Mouse (Mus musculus): ENCODE measurements around the gene Itpkb.

Itpkb gene

GRCm38 (mm10) chr1:180347059-180347458 lies 16.8 kb downstream of the Itpkb start:
- no peak for DNase-seq

DNA sequence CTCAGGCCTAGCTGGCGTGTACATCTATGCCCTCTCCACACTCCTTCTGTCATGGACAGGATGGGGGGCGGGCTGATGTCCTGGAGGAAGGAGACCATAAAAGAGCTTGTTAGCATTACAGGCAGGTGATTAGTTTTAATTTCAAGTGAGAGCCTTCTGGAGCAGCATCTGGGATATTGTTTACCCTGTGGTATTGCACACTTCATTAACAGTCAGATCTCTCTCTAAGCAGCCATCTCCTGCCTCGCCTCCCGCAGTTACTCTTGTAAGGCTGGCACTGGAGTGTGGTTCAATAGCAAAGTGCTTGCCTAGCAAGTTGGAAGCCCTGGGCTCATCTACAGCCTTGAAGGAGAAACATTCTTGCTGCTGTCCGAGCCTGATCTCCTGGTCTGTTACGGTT lies 17.6 kb downstream of the Itpkb start:
- no peak for DNase-seq

DNA sequence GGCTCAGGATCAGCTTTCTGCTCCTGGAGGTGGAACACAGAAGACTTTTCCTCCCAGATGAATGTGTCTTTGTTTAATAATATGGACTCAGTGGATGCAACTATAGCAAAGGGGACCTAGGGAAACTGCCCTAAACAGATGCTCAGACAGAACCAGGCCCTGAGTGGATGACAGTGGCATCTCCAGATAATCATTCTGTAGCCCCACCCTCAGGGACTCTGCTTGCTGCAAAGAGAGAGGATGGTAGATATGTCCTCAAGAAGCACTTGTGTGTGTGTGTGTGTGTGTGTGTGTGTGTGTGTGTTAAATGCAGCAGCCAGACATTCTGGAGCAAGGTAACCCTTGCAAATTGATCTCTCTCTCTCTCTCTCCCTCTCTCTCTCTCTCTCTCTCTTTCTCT lies 18.8 kb downstream of the Itpkb start:
- no peak for DNase-seq

DNA sequence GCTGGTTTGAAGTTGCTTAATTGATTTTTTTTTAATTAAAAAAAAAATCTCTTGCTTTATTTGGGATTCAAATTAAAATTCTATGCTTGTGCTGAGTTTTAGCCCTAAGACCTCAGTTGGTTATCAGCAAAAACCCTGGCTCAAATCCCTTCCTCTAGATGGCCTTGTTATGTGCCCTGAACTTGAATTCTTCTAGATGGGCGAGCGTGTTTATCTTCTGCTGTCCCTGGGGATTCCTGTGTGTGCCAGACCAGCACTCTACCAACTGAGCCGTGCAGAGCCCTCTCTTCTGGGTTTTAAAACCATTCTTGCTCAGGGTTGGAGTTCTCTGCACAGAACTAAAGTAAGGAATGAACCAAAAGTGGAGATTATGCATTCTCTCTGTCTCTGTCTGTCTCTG lies 22.0 kb downstream of the Itpkb start:
- no peak for DNase-seq

- DNase-seq = no peak
These were observed 23.8 kb downstream of the Itpkb start for GRCm38 (mm10) chr1:180354129-180354528.

DNA sequence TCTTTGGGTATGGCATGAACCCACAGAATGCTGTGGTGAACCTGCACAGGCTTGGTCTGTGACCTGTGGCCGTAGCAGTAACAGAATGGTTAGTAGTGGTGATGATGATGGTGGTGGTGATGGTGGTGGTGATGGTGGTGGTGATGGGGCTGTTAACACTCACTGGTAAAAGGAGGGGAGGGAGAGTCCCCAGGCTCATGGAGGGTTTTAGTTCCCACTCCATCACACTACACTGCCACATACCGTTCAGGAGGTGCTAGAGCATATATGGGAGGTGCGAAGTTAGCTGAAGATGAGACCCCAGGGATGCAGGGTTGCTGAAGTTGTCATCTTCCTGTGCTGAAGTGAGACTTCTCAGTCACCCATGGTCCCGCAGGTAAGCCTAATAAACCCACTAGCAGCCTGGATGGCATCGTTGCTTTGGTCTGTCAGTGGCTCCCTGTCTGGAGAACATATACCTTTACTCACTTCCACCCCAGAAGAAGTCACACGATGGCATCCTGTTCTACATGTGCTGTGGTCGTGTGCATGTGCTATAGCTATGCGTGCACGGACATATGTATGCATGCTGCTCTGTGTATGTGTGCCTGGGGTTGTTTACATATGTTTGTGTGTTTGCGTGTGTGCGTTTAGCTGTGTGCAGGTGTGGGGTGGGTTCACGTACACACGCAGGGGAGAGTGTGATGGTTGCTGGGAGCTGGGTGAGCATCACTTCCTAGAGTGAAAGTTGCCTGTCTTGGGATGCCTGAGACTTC lies 24.9 kb downstream of the Itpkb start:
- DNase-seq = no peak

DNA sequence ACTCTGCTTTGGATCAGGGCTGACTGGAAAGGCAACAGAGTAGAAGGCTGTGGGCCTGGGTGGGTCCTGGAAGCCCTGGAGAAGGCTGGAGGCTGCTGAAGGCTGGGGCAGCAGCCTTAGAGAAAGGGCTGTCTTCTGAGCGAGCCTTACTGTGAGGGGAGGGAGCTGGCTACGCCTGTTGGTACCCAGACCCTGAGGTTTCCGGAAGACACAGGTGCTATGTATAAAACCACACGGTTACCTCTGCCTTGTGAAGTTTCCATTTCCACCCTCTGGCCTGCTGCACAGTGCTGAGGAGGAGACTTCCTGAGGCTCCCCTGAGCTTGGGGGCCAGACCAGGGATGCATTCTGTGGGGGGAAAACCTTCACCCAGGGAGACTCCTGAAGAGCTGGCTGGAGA lies 25.9 kb downstream of the Itpkb start:
- DNase-seq = no peak

DNA sequence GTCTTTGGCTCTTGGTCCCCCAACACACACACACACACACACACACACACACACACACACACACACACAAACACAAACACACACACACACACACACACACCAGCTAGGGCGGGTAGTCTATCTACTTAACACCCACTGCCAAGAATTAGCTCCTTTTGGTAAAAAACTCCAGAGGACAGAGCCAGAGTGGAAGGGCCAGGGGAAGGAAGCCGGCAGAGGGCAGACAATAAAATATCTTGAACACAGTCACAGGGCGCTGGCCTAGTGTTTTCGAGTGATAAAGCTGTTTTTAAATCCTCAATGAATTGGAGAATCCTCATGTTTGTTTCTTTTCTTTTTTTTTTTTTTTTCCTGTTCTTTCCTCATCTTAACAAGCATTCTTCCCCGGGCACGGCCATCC lies 26.6 kb downstream of the Itpkb start:
- no peak for DNase-seq

- DNase-seq = no peak
These were observed 27.6 kb downstream of the Itpkb start for GRCm38 (mm10) chr1:180357893-180358331.

- no peak for DNase-seq
These were observed 28.2 kb downstream of the Itpkb start for GRCm38 (mm10) chr1:180358466-180358865.

GRCm38 (mm10) chr1:180359311-180359710 lies 29.0 kb downstream of the Itpkb start:
- DNase-seq = no peak

GRCm38 (mm10) chr1:180362176-180362575 lies 31.9 kb downstream of the Itpkb start:
- DNase-seq = peak; percentile 82

DNA sequence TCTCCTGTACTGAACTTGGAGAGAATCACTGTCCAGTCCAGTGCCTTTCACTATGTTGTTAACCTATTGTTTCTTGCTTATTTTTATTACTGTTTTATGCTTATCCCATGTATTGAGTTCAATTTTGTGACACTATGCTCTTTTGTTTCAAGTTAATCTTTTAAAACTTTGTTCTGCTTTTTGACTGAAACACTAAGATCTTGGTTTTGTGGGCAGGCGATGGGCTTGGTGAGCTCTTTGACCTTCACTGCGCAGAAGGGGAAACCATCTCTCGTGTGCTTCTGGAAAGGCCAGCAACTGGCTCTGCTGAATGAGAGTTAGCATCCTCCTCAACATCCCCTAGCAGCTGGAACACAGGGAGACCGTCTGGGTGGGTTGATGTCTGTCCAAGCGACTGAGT lies 32.6 kb downstream of the Itpkb start:
- no peak for DNase-seq

GRCm38 (mm10) chr1:180363317-180363716 lies 33.0 kb downstream of the Itpkb start:
- DNase-seq = peak; percentile 19

DNA sequence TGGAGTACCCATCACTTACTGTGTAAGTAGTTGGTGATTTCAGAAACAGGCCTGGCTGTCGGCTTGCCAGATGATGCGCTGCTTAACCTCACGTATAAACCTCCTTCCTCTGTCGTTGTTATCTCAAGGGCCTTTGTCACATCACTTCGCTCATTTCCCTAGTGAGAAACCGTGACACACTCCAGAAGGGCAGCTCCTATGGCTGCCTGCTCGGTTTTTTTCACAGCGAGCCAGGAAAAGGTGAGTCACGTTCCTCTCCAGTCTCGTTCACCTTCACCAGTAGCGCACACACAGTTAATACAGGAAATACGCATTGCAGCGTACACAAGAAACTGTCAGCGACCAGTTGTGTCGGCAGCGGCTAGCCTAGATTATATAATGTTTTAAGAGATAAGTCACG lies 33.7 kb downstream of the Itpkb start:
- DNase-seq = peak; percentile 57

DNA sequence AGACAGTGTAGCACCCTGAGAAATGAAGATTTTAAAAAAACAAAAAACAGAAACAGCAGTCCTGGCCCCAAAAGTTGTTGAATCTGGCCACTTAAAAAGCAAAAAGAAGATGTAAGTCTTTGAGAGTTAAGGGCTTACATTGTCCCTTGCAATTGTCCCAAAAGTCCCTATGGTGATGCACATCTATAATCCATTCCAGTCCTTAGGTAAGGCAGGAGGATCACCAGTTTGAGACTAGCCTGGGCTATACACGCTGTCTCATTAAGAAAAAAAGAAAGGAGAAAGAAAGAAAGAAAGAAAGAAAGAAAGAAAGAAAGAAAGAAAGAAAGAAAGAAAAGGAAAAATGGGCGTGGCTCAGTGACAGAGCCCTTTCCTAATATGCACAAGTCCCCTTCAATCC lies 34.4 kb downstream of the Itpkb start:
- no peak for DNase-seq

- peak; percentile 96 for DNase-seq
These were observed 35.0 kb downstream of the Itpkb start for GRCm38 (mm10) chr1:180365180-180365810.

- DNase-seq = peak; percentile 79
These were observed 35.9 kb downstream of the Itpkb start for GRCm38 (mm10) chr1:180365983-180366811.

DNA sequence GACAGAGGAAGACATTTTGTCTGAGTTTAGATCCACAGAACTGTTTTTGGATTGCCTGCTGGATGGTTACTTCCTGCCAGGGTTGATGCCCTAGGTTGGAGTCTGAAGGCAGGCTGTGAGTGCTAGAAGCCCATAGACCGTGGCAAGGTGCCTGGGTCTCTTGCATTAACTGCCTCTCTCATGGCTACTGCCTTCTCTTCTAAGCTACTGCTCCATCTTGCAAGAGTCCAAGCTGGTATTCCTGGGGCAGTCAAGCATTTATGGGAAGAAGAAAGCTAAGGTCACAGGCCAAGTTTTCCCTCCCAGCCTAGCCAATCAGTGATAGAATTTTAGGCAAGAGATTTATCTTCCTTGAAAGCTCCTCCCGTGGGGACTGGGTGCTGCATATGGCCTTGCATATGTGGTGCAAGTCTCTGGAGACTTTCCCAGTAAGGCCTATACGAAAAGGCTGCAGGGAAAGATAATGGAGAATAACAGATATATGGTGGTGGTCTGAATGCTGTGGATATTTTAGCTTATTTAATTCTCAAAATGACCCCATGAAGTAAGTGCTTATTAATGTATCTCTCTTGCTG lies 36.8 kb downstream of the Itpkb start:
- peak; percentile 57 for DNase-seq

GRCm38 (mm10) chr1:180367626-180368025 lies 37.3 kb downstream of the Itpkb start:
- DNase-seq = no peak

DNA sequence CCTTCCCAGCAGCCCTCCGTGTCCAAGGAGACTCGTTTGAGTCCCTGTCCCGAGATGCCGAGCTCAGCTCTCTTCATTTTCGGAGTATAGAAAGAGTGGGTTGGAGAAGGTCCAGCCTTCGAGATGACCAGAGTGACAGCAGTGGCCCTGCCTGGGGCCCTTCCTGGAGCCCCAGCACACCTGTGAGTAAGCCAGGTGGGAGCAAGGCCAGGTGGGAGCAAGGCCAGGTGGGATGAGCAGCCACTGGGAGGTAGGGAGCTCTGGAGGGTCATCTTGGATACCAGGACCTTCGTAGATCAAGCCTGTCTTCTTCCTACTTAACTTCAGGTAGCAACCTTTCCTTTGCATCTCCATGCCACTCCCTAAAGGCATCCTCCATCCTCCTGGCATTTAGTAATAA lies 37.8 kb downstream of the Itpkb start:
- peak; percentile 53 for DNase-seq

DNA sequence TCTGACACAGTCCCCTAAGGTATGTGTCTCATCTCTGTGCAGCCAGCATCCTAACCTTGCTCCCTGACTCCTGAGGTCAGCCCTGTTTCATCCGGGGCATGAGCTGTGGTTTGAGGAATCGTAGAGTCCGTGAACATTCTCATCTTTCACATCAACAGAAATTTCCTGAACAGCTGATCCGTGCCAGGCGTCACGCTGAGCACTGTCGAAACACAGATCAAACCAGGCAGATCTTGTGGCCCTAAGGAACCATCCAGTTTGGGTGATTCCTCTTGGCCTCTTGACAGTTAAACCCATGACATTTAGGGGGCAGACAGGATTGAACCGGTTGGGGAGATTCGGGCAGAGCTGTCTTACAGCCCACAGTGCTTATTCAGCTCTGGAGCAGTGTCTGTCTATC lies 38.4 kb downstream of the Itpkb start:
- peak; percentile 55 for DNase-seq
